Mouse (Mus musculus): Measurements from ENCODE around the gene Ttc26. TPM values are rescaled to one million over a fixed set of nuclear protein-coding genes. Genes with fewer than 3 reads are reported as not detected.
"Not testable (repeated sequence)": the region's sequence is repeated elsewhere in the genome, so short reads cannot be mapped to it uniquely, and the experiment has no call there.

Ttc26 gene
- polyA plus RNA-seq, 1 experiment from 2014 or later = 11.7 TPM

DNA sequence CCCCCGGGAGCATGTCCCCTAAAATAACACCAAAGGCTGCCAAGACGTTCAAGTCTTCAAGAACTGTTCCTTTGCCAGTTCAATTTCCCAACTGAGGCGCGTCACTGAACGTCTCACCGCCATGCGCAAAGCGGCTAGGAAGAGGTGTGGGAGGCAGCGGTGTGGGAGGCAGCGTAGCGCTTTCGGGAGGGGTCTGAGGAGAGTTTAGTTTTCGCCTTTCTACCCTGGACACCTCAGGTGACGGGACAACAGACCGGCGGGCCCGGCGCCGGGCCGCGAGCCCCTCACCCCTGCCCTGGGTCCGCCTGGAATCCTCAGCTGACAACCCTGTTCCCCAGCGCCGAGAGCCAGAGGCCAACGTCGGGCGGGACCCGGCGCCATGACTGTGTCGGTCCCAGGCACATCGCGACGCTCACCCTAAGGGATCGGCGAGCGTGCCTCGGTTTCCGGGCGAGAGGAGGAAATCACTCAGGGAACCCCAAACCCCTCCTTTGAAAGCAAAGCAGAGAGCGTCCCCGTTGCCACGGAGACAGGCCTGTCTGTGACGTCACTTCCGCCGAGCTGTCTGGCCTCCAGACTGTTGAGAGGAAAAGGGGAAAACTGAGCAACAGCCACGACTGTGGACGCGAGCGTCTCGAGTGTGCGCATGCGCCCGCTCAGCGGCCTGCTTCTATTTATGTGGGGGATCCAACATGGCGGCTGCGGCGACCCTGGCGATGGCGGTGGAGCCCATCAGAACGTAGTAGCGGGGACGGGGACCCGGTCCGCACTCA, 52.2 kb downstream of the Ttc26 start, which contains the start of gene Ubn2:
Gene Ubn2, plus strand, starts transcription at position 690 of the 773 bp plus-strand sequence.
- peak; percentile 98 for ATAC-seq (ENCODE audit: low FRiP score, low read depth)
- Histone ChIP-seq H3K36me3 (no peaks in the 10 kb centered on the region), H3K4me1 (peaks cover 11% of the 10 kb centered on the region), H3K4me2 (replicated peaks) (peak within 1 kb of the TSS; percentile 83), H3K27ac (peak within 1 kb of the TSS; percentile 97), H3K4me3 (peak within 1 kb of the TSS; percentile 98), H3K27me3 (replicated peaks) (no peaks in the 10 kb centered on the region), H3K9me3 (no peaks in the 10 kb centered on the region), H3K9ac (peak within 1 kb of the TSS; percentile 97)
- under 1% methylated on average over 64 of the region's 64 CpGs for WGBS

DNA sequence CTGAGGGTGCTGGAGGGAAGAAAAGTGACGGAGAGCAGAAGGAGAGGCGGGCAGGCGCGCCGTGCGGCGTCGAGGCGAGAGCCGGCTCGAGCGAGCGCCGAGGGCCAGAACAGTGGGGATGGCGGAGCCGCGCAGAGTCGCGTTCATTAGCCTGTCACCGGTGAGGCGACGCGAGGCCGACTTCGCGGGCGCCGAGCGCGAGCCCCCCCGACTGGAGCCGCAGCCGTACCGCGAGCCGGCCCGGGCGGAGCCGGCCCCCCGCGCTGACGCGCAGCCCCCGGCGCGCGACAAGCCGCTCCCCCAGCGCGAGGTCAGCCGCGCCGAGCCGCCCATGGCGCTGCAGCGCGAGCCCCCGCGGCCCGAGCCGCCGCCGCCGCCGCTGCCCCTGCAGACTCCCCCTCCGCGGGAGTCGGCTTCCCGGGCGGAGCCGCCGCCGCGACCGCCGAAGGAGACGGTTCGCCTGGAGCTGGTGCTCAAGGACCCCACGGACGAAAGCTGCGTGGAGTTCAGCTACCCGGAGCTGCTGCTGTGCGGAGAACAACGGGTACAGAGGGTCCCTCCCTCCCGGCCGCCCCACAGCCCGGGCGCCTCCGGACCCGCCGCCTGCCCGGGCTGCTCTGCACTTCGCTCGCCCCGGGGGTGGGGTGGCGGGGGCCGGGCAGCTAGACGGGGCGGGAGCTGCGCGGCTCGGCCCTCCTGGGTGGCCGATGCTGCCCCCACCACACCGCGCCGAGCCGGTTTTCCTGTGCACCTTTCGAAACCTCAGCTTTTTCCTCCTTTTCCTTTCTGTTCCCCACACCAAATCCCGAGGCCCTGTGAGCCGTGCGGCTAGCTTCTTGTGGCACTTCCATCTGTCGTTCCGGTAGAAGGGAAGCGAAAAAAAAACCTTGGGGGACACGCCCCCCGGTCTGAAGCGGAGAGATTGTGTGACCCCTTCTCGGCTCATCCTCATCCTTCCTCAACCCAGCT, 53.1 kb downstream of the Ttc26 start:
- H3K27ac ChIP-seq = peak overlapping the region; percentile 97
- H3K27me3 ChIP-seq (replicated peaks) = no peaks in the 10 kb centered on the region
- under 1% methylated on average over 109 of the region's 118 CpGs for WGBS
- peak overlapping the region; percentile 98 for H3K4me3 ChIP-seq
- peak overlapping the region; percentile 97 for H3K9ac ChIP-seq
- peak overlapping the region; percentile 83 for H3K4me2 ChIP-seq (replicated peaks)
- ATAC-seq (ENCODE audit: low FRiP score, low read depth) = peak; percentile 81
- H3K4me1 ChIP-seq = peaks cover 11% of the 10 kb centered on the region
- H3K36me3 ChIP-seq = no peaks in the 10 kb centered on the region
- no peaks in the 10 kb centered on the region for H3K9me3 ChIP-seq

DNA sequence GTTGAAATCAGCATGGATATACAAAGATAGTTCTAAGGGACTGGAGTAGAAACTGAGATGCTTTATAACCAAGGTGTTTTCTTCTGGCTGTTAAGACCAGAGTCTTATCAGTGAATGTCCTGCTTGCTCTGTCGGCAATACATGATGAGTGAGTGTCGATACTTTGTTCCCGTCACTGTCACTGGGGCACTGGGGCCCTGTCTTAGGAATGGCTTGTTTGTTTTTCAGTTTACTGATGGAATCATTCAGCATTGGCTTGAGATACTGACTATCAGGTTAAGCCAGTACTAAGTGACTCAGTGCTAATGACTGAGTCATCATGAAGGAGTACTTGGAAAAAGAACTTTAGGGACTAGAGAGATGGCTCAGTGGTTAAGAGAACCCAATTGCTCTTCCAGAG, 62.6 kb downstream of the Ttc26 start:
- no peaks in the 10 kb centered on the region for H3K9me3 ChIP-seq
- H3K4me1 ChIP-seq = no peaks in the 10 kb centered on the region
- no peak overlapping the region for H3K27ac ChIP-seq
- no peak overlapping the region for H3K4me3 ChIP-seq
- H3K27me3 ChIP-seq (replicated peaks) = no peaks in the 10 kb centered on the region
- H3K4me2 ChIP-seq (replicated peaks) = no peak overlapping the region
- peaks cover 33% of the 10 kb centered on the region; the same call in 1 of the 2 replicates for H3K36me3 ChIP-seq
- H3K9ac ChIP-seq = no peak overlapping the region
- ATAC-seq (ENCODE audit: low FRiP score, low read depth) = no peak
- 90% methylated on average over 3 of the region's 3 CpGs for WGBS

DNA sequence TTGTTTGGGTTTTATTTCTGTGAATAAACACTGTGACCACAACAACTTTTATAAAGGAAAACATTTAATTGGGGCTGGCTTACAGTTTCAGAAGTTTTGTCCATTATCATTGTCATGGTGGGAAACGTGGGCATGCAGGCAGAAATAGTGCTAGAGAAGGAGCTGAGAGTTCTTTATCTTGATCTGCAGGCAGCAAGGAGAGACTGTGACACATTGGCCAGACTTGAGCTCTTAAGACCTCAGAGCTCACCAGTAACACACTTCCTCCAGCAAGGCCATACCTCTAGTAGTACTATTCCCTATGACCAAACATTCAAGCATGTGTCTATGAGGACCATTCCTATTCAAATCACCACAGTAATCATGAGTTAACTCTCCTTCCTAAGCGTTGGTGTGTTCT, 67.0 kb downstream of the Ttc26 start:
- Histone ChIP-seq H3K4me3 (no peak overlapping the region), H3K9ac (no peak overlapping the region), H3K9me3 (no peaks in the 10 kb centered on the region), H3K27me3 (replicated peaks) (no peaks in the 10 kb centered on the region), H3K4me2 (replicated peaks) (no peak overlapping the region), H3K27ac (no peak overlapping the region), H3K36me3 (peaks cover 48% of the 10 kb centered on the region; the same call in 1 of the 2 replicates), H3K4me1 (no peaks in the 10 kb centered on the region)
- ATAC-seq (ENCODE audit: low FRiP score, low read depth) = no peak
- 90% methylated on average over 2 of the region's 2 CpGs for WGBS

DNA sequence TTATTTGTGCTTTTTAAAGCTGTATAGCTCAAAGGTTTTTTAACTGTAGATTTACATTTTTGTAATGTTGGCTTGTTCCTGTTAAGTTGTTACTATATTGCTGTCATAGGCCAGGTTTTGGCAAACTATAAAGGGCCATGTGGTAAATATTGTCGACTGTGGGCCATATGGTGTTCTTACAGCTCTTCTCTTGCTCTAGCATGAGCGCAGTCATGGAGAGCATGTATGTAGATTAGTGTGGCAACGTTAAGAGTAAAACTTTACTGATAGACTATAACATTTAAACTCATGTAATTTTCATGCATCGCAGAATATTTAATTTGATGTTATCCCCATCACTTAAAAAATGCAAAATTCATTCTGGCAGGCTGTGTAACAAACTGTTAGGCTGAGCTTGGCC, 71.8 kb downstream of the Ttc26 start:
- no peak for ATAC-seq (ENCODE audit: low FRiP score, low read depth)
- no peaks in the 10 kb centered on the region for H3K4me1 ChIP-seq
- no peak overlapping the region for H3K9ac ChIP-seq
- no peak overlapping the region for H3K4me2 ChIP-seq (replicated peaks)
- H3K9me3 ChIP-seq = no peaks in the 10 kb centered on the region
- 96% methylated on average over 4 of the region's 4 CpGs for WGBS
- H3K36me3 ChIP-seq = peaks cover 49% of the 10 kb centered on the region
- no peak overlapping the region for H3K27ac ChIP-seq
- H3K4me3 ChIP-seq = no peak overlapping the region
- H3K27me3 ChIP-seq (replicated peaks) = no peaks in the 10 kb centered on the region

DNA sequence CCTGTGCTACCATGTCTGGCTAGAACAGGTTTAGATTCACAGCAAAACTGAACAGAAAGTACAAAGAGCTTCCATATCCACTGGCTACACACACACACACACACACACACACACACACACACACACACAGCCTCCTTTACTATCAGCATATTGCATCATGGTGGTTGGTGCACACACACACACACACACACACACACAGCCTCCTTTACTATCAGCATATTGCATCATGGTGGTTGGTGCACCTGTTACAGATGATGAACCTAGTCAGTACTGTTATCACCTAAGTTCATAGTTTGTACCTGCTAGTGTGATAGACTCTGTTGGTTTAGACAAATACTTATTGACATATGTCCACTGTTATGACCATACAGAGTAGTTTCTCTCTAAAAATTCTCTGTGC, 75.2 kb downstream of the Ttc26 start:
- not testable (repeated sequence) for H3K4me2 ChIP-seq (replicated peaks); H3K4me3 ChIP-seq; H3K4me1 ChIP-seq; H3K27ac ChIP-seq; H3K9me3 ChIP-seq; H3K27me3 ChIP-seq (replicated peaks); H3K9ac ChIP-seq; ATAC-seq (ENCODE audit: low FRiP score, low read depth)
- H3K36me3 ChIP-seq = peaks cover 37% of the 10 kb centered on the region

DNA sequence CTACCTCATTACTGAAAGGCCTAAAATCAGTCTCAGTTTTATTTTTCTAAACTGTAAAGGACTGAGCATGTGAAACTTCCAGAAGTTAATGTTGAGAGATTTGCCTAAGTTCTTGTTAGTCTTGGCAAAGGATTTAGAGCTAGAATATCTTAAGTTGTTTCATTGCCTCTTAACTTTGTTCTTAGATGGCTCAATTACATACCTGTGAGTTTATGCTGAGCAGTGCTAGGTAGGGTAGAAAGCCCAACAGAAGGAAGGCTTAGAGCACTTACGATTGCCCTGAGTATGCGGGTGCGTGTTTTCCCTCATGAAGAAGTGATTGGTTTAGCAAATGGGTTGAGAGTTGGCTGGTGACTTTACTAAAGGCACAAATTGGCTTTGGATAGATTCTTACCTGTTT, 76.8 kb downstream of the Ttc26 start:
- Histone ChIP-seq H3K27ac (no peak overlapping the region), H3K4me2 (replicated peaks) (no peak overlapping the region), H3K36me3 (peaks cover 39% of the 10 kb centered on the region), H3K4me1 (no peaks in the 10 kb centered on the region), H3K27me3 (replicated peaks) (no peaks in the 10 kb centered on the region), H3K9ac (no peak overlapping the region), H3K4me3 (no peak overlapping the region), H3K9me3 (no peaks in the 10 kb centered on the region)
- no peak for ATAC-seq (ENCODE audit: low FRiP score, low read depth)
- 98% methylated on average over 3 of the region's 3 CpGs for WGBS

DNA sequence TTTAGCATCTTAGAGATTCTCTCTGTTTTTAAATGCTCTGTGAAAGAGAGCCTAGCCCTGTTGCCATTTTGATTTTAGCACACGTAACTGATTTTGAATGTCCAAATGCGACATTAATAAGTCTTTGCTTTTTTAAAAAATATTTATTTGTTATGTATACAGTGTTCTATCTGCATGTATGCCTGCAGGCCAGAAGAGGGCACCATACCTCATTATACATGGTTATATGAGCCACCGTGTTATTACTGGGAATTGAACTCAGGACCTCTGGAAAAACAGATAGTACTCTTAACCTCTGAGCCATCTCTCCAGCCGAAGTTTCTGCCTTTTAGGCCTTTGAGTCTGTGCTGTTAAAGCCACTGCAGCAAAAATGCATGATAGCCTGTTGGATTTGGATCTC, 88.3 kb downstream of the Ttc26 start:
- H3K27ac ChIP-seq = no peak overlapping the region
- H3K36me3 ChIP-seq = peaks cover 45% of the 10 kb centered on the region
- no peaks in the 10 kb centered on the region for H3K9me3 ChIP-seq
- no peak overlapping the region for H3K4me3 ChIP-seq
- 89% methylated on average over 4 of the region's 4 CpGs for WGBS
- H3K9ac ChIP-seq = no peak overlapping the region
- no peak for ATAC-seq (ENCODE audit: low FRiP score, low read depth)
- H3K4me1 ChIP-seq = no peaks in the 10 kb centered on the region
- no peaks in the 10 kb centered on the region for H3K27me3 ChIP-seq (replicated peaks)
- H3K4me2 ChIP-seq (replicated peaks) = no peak overlapping the region

Other genes starting within 250 kb of the Ttc26 start
- 12.4 and 13.3 TPM in 2 replicates for gene D630045J12Rik, start 127.5 kb upstream of the Ttc26 start, polyA plus RNA-seq (2016; fragmentation: Nextera tagmentation; extraction: Ambion mirVana)
- gene Zc3hav1l, start 82.2 kb upstream of the Ttc26 start, polyA plus RNA-seq (2016; fragmentation: Nextera tagmentation; extraction: Ambion mirVana) = 12.9 and 14.9 TPM in 2 replicates
- gene Zc3hav1, start 26.9 kb upstream of the Ttc26 start, polyA plus RNA-seq (2016; fragmentation: Nextera tagmentation; extraction: Ambion mirVana) = 1.8 and 2.0 TPM in 2 replicates
- 30.2 and 32.8 TPM in 2 replicates for gene Ubn2, start 52.5 kb downstream of the Ttc26 start, polyA plus RNA-seq (2016; fragmentation: Nextera tagmentation; extraction: Ambion mirVana)
- 124 and 126 TPM in 2 replicates for gene Fmc1, start 152.0 kb downstream of the Ttc26 start, polyA plus RNA-seq (2016; fragmentation: Nextera tagmentation; extraction: Ambion mirVana)
- 46.9 and 50.7 TPM in 2 replicates for gene Luc7l2, start 169.9 kb downstream of the Ttc26 start, polyA plus RNA-seq (2016; fragmentation: Nextera tagmentation; extraction: Ambion mirVana)

Measured in neural tube, embryonic 12.5 days (tissue).